Mouse (Mus musculus) 3134 (cell line): ENCODE data around the gene Kif13a.

Source experiments
- DNase-seq: peaks from one replicate; pipeline ENCODE4 v3.0.0-alpha.2; 2011; ENCODE audit warnings: low spot score; ENCODE audit not compliant: insufficient read length; ENCODE audit errors: extremely low read depth

Gene Kif13a

DNA sequence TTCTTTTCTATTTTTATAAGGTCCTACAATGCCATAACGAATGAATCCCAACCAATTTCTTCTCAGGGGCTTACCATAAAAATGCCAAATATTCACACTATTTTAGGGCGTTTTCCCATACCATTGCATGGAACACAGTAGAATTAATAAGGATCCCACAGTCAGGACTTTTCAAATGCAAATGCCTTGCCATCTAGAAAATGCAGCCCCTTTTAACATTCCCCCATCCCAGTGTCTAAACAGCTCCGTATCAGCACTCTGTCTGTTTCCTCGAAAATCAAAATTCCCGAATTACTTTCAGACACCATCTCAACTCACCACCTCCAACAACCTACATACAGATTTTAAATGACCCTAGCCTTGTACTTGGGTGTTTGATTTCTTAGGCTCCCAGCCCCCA, 1.3 kb downstream of the Kif13a start:
- DNase-seq, result no peak

DNA sequence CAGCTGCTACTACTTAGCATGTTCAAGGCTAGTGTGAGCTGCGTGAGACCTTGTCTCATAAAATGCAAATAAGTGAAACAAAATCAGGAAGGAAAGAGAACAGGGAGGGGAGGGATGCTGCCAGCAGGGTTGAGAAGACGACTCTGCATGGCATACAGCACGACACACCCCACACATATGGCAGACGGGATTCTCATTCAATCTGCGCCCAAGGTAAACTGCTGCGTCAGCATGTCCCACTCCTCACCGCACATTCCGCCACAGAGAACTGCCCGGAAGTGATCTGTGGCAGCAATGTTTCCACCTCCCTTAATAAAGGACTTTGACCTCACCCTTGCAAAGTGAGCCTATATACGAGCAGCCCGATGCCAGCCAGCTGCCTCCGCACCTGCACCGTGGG, 4.0 kb downstream of the Kif13a start:
- DNase-seq, result no peak

DNA sequence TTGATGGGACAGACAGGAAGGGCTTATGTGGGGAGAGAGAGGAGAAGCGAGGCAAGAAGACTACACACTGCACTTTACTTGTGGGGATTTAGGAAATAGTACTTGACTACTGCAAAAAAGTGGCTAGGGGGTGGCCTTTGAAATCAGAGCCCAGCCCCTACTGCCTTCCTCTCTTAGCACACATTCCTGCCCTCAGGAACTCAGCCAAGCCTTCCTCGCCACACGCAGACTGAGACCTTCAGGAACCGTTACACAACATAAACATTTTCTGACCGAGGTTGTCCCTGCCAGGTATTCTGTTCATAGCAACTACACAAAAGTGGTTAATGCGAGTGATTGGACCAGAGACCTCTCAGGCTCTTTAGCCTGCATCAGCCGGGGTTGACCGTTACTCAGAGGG, 8.1 kb downstream of the Kif13a start:
- no peak for DNase-seq

GRCm38 (mm10) chr13:46919797-46920196, 9.9 kb downstream of the Kif13a start:
- no peak for DNase-seq

DNA sequence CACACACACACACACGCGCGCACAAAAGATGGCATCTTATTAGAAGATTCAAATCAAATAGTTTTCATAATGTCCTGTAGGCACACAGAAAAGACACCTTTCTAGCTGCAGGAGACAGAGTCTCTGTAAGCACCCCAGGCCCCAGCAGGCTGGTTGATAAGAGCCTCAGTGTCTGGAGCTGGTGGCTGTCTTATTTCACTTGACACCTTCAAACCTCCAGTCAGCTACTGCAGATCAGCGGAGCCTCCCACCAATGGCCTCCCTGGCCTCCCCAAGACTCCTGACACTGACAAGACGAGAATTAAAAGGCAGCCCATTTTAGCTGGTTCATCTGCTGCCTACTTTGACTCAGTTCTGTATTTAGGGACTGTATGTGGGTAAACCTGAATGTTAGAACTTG, 11.2 kb downstream of the Kif13a start:
- no peak for DNase-seq

- no peak for DNase-seq
Measured at GRCm38 (mm10) chr13:46911960-46912359, 17.7 kb downstream of the Kif13a start.

DNA sequence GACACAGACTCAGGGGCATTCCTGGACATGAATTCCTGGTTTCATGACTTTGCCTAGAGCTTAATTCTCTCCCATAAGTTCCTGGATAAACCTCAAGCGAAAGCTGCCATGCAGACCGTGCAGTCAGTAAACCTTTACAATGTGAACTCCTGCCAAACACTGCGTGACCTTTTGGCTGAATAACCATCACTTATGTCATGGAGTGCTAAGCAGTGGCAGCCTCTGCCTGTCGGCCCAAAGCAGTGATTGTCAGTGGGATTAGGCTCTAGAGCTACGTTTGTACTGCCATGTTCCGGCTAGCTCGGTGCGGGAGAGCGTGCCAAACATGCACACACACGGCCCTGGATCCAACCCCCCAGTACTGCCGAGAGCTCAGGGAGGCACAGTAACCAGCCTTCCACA, 18.6 kb downstream of the Kif13a start:
- no peak for DNase-seq

GRCm38 (mm10) chr13:46909946-46910345, 19.7 kb downstream of the Kif13a start:
- no peak for DNase-seq

- no peak for DNase-seq
Measured at GRCm38 (mm10) chr13:46909005-46909565, 20.6 kb downstream of the Kif13a start.

DNA sequence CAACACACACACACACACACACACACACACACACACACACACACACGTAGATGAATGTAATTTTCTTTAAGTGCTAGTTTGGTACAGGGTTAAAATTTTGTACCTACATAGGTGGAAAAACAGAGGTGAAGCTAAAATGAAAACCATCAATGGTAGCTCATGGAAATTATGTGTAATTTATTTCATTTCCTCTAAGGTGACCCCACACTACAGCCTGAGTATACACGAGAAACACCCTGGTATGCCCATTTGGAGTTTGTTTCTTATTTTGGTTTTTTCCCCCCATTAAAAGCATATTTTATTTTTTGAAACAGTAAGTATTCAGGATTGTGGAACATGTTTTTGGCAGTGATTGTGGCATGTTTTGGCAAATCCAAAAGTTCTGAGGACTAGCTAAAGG, 21.3 kb downstream of the Kif13a start:
- DNase-seq, result no peak

DNA sequence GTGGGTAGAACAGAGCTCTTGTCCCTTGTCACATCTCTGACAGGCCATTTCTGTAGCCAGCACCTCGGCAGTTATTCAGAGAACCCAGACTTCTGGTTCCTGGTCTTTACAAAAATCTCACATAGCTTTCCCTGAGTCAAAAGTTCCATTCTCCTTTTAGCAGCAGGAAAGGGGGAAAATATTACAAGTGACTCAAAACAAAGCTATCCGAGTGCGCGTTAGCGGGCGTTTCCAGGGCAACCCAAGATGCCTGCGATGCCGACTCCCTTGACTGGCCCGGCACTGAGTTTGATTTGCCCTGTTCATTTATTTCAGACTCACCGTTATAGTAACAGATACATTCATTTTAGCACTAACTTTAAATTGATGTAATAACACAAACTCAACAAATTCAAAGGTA, 21.8 kb downstream of the Kif13a start:
- DNase-seq, result no peak

DNA sequence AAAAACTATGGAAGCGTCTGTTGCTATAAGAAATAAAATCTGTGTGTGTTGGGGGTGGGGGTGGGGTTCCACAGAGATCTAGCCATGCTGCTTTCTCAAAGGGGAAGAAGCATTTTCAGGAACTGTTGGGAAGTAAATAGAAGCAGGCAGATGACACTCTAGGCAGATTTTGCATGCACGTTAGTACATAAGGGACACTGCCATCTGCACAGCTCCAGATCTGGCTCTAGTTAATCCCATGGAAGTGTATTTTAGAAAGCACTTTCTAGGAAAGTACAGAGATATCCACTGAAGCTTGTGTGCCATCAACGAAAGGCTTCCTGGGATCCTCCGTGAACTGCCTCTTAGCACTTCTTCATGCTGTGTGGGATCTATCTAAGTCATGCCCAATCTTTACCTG, 22.6 kb downstream of the Kif13a start:
- no peak for DNase-seq

GRCm38 (mm10) chr13:46905971-46906370, 23.7 kb downstream of the Kif13a start:
- no peak for DNase-seq

DNA sequence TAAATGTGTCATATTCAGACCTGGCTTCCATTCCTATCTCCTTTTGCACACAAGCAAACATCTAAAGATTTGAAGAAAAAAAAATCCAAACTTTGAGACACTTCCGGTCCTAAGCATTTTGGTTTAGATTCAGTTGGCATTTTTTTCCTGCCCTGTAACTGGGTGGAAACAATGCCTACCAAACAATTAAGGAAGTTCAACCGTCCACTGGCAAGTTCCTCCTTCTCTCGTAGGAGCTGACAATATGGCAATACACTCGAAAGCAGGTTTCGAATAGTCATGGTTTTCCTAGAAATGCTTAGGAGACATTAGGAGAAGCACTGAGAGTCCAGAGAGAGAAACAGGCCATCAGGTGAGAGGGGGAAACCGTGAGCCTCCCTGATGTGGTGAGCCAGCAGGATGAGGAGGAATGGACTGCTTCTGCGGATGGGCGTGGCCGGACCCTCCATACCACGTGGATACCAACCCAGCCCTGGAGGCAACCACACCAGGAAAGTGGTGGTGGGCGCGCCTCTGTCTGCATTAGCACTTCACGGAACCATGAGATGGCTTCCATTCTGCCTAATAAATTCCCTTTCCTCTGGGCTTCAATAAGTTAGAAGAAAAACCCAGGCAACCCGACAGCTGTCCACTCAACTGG, 24.6 kb downstream of the Kif13a start:
- no peak for DNase-seq

GRCm38 (mm10) chr13:46902568-46903255, 27.0 kb downstream of the Kif13a start:
- no peak for DNase-seq

- no peak for DNase-seq
Measured at GRCm38 (mm10) chr13:46900870-46901555, 28.7 kb downstream of the Kif13a start.

DNA sequence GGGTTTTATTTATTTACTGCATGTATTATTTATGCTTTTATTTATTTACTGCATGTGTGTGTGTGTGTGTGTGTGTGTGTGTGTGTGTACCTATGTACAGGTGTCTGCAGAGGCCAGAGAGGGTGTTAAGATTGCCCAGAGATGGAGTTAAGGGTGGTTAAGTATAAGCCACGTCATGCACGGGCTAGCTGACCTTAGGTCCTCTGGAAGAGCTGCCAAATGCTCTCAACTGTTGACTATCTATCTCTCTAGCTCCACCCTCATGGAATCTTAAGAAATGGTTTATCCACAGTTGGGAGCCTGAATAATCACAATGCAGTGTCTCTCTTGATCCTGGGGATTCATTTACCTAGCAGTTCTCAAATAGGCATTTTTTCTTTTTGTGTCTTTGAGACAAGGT, 30.8 kb downstream of the Kif13a start:
- no peak for DNase-seq

GRCm38 (mm10) chr13:46898411-46898810, 31.3 kb downstream of the Kif13a start:
- no peak for DNase-seq

- no peak for DNase-seq
Measured at GRCm38 (mm10) chr13:46892380-46892779, 37.3 kb downstream of the Kif13a start.

GRCm38 (mm10) chr13:46888150-46888683, 41.5 kb downstream of the Kif13a start:
- DNase-seq, result no peak

DNA sequence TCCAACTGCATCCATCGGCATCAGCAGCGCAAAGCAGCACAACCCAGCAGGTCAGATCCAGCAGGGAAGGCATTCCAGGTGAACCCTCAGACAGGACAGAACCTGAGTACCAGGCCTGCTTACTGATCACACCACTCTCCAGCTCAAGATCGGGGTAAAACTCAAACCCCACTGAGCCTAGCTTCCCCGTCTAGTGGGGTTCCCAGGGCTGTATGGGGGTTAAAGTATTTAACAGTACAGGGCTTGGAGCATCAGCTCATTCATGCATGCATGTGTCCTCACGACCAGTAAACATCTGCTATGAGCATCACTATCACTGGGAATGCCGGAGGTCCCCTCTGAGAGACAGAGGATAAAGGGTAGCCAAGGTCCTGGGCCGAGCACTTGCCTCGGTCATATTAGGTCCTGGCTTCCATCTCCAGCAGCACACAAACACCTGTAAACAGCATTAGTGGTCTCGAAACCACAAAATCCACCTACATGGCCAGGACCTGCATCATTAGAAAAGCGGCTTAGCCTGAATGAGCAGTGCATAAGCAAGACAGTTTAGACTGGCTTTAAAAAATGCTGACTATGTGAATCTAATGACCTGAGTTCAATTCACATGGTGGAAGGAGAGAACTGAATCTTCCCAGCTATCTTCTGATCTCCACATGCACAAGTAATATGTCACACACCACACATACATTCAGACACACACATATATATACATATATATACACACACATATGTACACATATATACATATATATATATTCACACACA, 43.0 kb downstream of the Kif13a start:
- DNase-seq, result no peak
